Mouse (Mus musculus): ENCODE measurements around the gene Tmbim4. TPM values are rescaled to one million over a fixed set of nuclear protein-coding genes. Genes with fewer than 3 reads are reported as not detected.

Gene Tmbim4
- total RNA-seq (2021) = 10 to 100 TPM; 68.5 to 86.3 TPM
- long read RNA-seq, experiment 1, transcript Tmbim4-201 (7 exons, 904 nt) = major isoform, 115 of 123 reads
- long read RNA-seq, experiment 1, partial matches to known transcripts = 1 of 123 reads
- long read RNA-seq, experiment 1, other reads (novel, unspliced or antisense) = 7 of 123 reads
- long read RNA-seq, experiment 2, transcript Tmbim4-201 (7 exons, 904 nt) = major isoform, 99 of 109 reads
- long read RNA-seq, experiment 2, partial matches to known transcripts = 1 of 109 reads
- long read RNA-seq, experiment 2, other reads (novel, unspliced or antisense) = 7 of 109 reads

GRCm38 (mm10) chr10:120201131-120201921 lies at the start of gene Tmbim4:
TSS of gene Tmbim4 (plus strand) at chr10:120201590.
- DNase-seq = peak; percentile 85

GRCm38 (mm10) chr10:120151672-120152071 lies 49.7 kb upstream of the Tmbim4 start:
- DNase-seq = no peak

DNA sequence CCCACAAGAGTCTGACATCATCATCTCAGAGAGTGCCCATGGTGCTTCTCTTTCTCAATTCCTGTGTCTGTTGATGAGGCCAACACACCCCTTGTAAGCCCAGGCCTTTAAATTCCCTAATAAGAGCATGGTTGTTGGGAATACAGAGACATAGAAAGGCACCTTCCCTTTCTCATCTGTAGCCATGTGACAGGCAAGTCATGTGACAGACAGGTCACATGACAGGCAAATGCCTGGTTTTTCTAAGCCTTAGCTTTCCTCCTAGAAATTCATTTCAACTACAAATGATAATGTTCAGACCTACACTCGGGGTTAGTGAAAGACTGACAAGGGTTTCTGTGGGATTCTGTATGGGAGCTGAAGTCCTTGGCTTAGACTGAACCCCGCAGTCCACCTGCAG lies 47.5 kb upstream of the Tmbim4 start:
- no peak for DNase-seq

- no peak for DNase-seq
Measured at GRCm38 (mm10) chr10:120160533-120160932, 40.9 kb upstream of the Tmbim4 start.

GRCm38 (mm10) chr10:120162840-120163239 lies 38.5 kb upstream of the Tmbim4 start:
- DNase-seq = no peak

DNA sequence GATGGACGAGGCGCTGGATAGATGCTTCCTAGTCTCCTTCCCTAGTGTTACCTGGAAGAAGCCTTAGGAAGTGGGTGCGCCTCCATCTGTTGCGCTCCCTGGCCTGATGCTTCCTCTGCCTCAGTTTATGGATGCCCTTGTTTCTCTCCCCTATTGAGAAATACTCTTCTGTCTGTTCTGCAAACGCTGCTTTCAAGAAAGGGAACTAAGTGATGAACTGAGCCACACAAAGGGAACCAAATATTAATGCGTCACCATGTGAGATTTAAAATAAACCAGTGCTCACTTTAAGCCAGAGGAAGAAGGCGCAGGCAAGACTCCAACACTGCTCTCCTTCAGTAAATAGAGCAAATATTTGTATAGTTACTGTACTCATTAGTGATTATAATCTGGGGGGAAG lies 37.9 kb upstream of the Tmbim4 start:
- DNase-seq = no peak

- no peak for DNase-seq
Measured at GRCm38 (mm10) chr10:120164931-120165792, 36.2 kb upstream of the Tmbim4 start.

GRCm38 (mm10) chr10:120165793-120166503 lies 35.4 kb upstream of the Tmbim4 start:
- DNase-seq = no peak

GRCm38 (mm10) chr10:120168070-120168469 lies 33.3 kb upstream of the Tmbim4 start:
- no peak for DNase-seq

DNA sequence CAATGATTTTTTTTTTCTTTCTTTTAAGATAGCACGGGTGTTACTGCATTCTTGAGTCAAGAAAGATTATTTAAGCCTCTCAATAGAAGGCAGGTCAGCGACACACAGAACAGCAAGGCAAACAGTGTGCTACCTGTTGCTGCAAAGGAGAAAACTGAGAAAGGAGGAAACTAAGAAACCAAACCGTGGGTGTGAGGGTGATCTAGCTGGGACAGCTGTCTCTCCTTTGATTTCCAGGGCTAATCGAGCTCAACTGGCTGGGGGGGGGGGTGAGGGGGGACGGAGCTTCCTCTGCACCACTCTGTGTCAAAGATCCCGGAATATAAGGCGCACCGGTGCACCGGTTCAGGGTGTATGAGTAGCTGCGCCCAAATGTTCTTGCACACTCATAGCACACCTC lies 32.3 kb upstream of the Tmbim4 start:
- DNase-seq = no peak

DNA sequence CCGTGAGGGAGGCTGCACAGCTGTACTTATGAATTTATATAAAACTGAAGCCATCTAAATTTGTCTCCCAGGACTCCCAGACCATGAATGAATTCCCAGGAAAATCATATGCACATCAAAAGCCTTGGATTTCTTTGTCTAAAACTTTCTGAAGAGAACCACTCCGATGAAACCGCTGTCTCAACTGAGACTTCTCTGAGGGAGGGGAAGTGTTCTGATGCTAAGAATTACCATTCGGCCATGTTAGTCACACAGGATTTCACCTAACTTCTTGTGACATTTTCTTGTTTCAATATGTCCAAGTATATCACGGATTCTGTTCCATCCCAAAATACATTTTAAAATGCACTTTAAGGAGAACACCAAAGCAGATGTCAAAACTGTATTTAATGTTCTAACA lies 31.5 kb upstream of the Tmbim4 start:
- DNase-seq = no peak

- DNase-seq = no peak
Measured at GRCm38 (mm10) chr10:120170277-120170676, 31.1 kb upstream of the Tmbim4 start.

GRCm38 (mm10) chr10:120171340-120171739 lies 30.1 kb upstream of the Tmbim4 start:
- no peak for DNase-seq

DNA sequence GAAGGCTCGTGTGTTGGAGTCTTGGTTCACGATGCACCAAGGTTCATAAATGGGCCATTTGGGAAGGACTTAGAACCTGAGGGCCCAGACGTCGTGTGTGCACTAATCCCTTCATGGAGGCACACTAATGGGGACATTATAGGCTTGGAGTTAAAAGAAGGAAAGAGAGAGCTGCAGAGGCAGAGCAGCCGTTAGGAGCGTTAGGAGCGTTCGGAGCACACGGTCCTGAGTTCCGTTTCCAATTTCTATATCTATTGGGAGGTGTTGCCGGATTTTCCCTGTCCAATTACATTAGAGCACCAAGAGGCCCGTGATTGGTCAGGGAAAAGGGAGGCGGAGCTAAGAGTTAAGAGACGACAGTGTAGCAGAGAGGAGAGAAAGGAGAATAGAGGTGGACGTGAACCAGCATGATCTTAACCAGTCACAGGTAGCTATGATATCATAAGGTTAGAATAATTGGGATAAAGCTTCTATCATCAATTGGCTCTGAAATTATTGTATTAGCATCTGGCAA lies 27.1 kb upstream of the Tmbim4 start:
- no peak for DNase-seq

- DNase-seq = no peak
Measured at GRCm38 (mm10) chr10:120182887-120183286, 18.5 kb upstream of the Tmbim4 start.

- no peak for DNase-seq
Measured at GRCm38 (mm10) chr10:120183342-120183741, 18.0 kb upstream of the Tmbim4 start.

- DNase-seq = no peak
Measured at GRCm38 (mm10) chr10:120188513-120188912, 12.9 kb upstream of the Tmbim4 start.

GRCm38 (mm10) chr10:120189276-120189675 lies 12.1 kb upstream of the Tmbim4 start:
- DNase-seq = no peak

- no peak for DNase-seq
Measured at GRCm38 (mm10) chr10:120189782-120190181, 11.6 kb upstream of the Tmbim4 start.

GRCm38 (mm10) chr10:120191165-120191564 lies 10.2 kb upstream of the Tmbim4 start:
- no peak for DNase-seq

- no peak for DNase-seq
Measured at GRCm38 (mm10) chr10:120192278-120192677, 9.1 kb upstream of the Tmbim4 start.

DNA sequence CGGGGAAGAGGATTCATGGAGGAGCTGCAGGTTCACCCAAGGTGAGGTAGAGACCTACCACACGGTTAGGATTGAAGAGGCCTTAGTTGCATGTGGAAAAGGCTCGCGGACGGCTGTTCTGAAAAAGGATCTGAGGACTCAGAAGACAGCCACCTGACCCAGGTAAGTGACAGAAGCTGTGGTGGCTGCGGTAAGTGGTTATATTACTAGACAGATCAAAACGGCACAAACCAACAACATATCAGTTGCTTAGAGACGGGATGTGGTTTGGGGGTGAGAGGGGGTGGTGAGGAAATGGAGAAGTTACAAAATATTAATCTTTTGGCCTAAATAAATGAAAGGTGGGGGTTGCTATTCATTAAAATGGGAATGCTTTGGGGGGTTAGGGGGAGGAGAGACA lies 8.1 kb upstream of the Tmbim4 start:
- no peak for DNase-seq
